Mouse (Mus musculus) limb, embryonic 15.5 days (tissue): ENCODE measurements at regions not wholly inside any gene's neighbourhood (a gene's known extent, or its start where the extent isn't known, plus 50 kb on each side); places are given as distances from the start of the nearest gene placed in this dataset.

Source experiments
- ATAC-seq: fragments of 200-750 bp; cut with Nextera tagmentation; 2 replicates; pipeline ENCODE4 v1.8.0; 2017; ENCODE audit warnings: low read depth, moderate TSS enrichment; ENCODE audit not compliant: insufficient number of reproducible peaks, low FRiP score, low TSS enrichment
- H3K27ac ChIP-seq: fragments of 300-500 bp; sonication (generic); 2 replicates; pipeline ENCODE4 v1.5.1; 2015; ENCODE audit warnings: moderate library complexity, mild to moderate bottlenecking, inconsistent platforms
- H3K27me3 ChIP-seq: fragments of 300-500 bp; sonication (generic); 2 replicates; pipeline ENCODE4 v1.6.1; 2015; ENCODE audit warnings: inconsistent platforms
- H3K36me3 ChIP-seq: fragments of 300-500 bp; sonication (generic); 2 replicates; pipeline ENCODE4 v1.6.1; 2015; ENCODE audit warnings: inconsistent platforms
- H3K4me1 ChIP-seq: fragments of 300-500 bp; sonication (generic); 2 replicates; pipeline ENCODE4 v1.6.1; 2015; ENCODE audit warnings: inconsistent platforms
- H3K4me2 ChIP-seq: fragments of 300-500 bp; sonication (generic); 2 replicates; pipeline ENCODE4 v1.6.1; 2015; ENCODE audit warnings: mild to moderate bottlenecking, inconsistent platforms
- H3K4me3 ChIP-seq: fragments of 300-500 bp; sonication (generic); 2 replicates; pipeline ENCODE4 v1.5.1; 2015; ENCODE audit warnings: mild to moderate bottlenecking, inconsistent platforms
- H3K9ac ChIP-seq: fragments of 300-500 bp; sonication (generic); 2 replicates; pipeline ENCODE4 v1.6.1; 2015; ENCODE audit warnings: inconsistent platforms
- H3K9me3 ChIP-seq: fragments of 300-500 bp; sonication (generic); 2 replicates; pipeline ENCODE4 v1.6.1; 2016; ENCODE audit warnings: inconsistent platforms
- WGBS: fragments of 180-500 bp; shearing (Covaris S2); methylation state at CpG from one replicate; pipeline ENCODE4 v1.1.7; 2015; 5-methylcytosine and 5-hydroxymethylcytosine counted together

DNA sequence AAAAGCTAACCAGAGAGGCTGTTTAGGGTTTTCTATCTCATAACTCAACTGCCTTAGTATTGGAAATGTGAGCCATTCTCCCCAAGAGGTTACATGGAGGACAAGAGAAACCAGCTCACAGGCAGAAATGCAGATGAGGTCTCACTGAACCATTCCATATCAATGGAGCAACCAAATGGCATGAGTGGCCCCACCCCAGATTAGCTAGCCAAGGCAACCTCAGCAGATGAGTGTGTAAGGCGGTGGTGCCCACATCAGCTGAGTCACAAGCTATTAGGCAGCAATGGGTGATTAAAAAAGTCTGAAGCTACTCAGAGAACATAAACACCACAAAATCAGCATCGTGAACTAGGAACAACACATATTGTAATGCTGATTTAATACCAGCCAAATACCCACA, 133.2 kb downstream of the Lpin1 start:
- Histone ChIP-seq H3K27ac (no peak overlapping the region), H3K9me3 (no peaks in the 10 kb centered on the region), H3K4me3 (no peak overlapping the region), H3K36me3 (no peaks in the 10 kb centered on the region), H3K4me2 (no peak overlapping the region), H3K9ac (no peak overlapping the region), H3K27me3 (no peaks in the 10 kb centered on the region), H3K4me1 (0 out of 2 replicates have a peak, but pooled peaks cover 3% of the 10 kb centered on the region)
- 82% methylated on average over 2 of the region's 2 CpGs for WGBS
- no peak for ATAC-seq

DNA sequence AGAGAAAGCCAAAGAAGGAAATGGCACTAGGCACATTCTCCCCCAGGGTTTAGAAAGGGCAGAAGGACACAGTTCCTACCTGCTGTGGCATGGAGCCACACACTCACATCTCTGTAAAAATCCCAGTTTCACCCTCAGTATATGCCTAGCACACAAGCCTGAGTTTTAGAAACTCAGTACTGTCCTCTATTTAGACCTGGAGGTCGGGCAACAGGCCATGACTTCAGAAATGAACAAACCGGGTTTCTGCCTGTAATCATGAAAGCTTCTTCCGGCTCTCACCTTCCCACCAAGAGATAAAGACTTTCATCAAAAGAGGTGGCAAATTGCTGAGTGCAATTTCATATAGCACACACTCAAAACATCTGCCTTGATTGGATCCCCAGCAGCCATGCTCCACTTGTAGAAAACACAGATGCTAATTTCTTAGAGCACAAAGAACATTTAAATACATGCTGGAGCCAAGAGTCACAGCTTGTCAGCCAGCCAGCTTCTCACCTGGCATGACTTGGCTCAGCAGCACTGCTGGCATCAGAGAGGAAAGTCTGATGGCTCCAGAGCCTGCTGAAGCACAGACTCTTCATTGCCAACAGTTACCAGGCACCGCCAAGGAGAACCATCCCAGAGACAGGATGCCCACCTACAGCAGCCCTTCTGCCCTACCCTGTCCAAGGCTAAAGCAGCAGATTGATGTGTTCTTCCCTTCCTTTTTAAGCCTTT, 136.2 kb downstream of the Lpin1 start:
- H3K27me3 ChIP-seq = no peaks in the 10 kb centered on the region
- H3K27ac ChIP-seq = no peak overlapping the region
- no peaks in the 10 kb centered on the region for H3K9me3 ChIP-seq
- H3K4me1 ChIP-seq = 0 out of 2 replicates have a peak, but pooled peaks cover 3% of the 10 kb centered on the region
- no peak overlapping the region for H3K4me3 ChIP-seq
- ATAC-seq = no peak
- WGBS = 80% methylated on average over 4 of the region's 4 CpGs
- no peak overlapping the region for H3K9ac ChIP-seq
- no peaks in the 10 kb centered on the region for H3K36me3 ChIP-seq
- no peak overlapping the region for H3K4me2 ChIP-seq

DNA sequence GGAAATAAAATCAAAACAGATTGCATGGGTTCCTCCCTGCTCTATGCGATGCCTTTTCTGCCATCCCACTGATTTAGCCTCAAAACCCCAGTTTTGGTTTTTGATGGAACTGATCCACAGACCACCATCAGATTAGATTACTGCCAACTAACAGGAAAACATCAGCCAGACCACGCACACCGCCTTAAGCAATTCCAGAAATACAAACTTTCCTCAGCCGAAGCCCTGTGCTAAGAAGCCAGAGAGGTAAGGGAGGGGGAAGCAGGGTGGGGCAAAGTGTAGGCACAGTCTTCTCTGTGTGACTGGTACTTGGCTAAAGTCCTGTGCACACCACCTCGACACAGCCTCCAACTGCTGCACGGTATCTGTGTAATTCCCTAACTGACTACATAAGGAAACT, 153.3 kb downstream of the Lpin1 start:
- H3K4me2 ChIP-seq = no peak overlapping the region
- H3K4me1 ChIP-seq = no peaks in the 10 kb centered on the region
- H3K27me3 ChIP-seq = no peaks in the 10 kb centered on the region
- no peak overlapping the region for H3K27ac ChIP-seq
- ATAC-seq = no peak
- no peak overlapping the region for H3K9ac ChIP-seq
- H3K9me3 ChIP-seq = no peaks in the 10 kb centered on the region
- WGBS = 64% methylated on average over 6 of the region's 6 CpGs
- no peaks in the 10 kb centered on the region for H3K36me3 ChIP-seq
- H3K4me3 ChIP-seq = no peak overlapping the region

DNA sequence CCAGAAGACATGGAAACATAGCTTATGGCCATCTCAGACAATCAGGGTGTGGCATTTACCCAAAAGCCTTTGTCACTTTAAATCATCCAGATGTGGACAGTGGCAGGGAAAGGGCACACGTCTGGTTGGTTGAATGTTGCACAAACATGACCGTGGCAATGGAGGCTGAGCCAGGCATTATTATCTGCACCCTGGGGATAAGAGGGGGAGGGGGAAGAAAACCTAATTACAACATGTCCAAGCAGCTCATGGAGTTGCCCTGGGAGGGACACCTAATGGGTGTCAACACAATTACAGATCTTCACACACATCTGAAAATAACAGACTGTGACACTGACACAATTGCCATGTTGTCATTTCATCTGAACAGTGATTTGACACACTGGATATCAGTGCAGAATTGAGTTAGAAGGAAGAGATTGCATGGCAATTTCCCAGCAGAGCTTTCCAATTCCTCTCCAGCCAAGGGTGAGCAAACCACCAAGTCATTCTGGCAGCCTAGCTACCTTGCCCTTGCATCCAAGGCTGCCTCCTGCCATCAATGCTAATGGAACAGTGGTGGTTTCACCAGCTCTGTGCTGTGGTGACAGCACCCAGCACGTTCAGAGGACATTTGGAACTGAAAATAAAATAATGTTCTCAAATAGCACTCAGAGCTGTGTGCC, 159.9 kb downstream of the Lpin1 start:
- Histone ChIP-seq H3K4me3 (no peak overlapping the region), H3K36me3 (no peaks in the 10 kb centered on the region), H3K27me3 (no peaks in the 10 kb centered on the region), H3K4me1 (no peaks in the 10 kb centered on the region), H3K9me3 (no peaks in the 10 kb centered on the region), H3K27ac (no peak overlapping the region), H3K4me2 (no peak overlapping the region), H3K9ac (no peak overlapping the region)
- ATAC-seq = no peak
- WGBS = 48% methylated on average over 3 of the region's 3 CpGs

DNA sequence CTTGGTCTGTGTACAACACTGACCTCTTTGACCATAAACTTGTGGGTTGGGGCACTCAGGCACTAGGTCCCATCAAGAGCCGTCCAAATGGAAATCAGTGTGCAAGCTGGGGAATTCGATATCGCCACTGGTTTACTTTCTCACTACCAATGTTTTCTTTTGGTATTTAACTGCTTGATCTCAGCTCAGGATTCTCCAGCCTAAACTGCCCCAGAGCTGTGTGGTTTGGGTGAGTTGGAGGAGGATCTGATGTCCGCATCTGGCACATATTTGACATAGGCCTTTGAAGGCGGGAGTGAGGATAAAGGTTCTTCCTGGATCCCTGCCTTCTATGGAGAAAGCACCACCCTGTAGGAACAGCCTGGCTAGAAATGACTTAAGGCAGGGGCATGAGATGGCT, 172.0 kb downstream of the Lpin1 start:
- Histone ChIP-seq H3K9me3 (no peaks in the 10 kb centered on the region), H3K9ac (no peak overlapping the region), H3K27ac (no peak overlapping the region), H3K4me1 (no peaks in the 10 kb centered on the region), H3K4me2 (no peak overlapping the region), H3K27me3 (no peaks in the 10 kb centered on the region), H3K4me3 (no peak overlapping the region), H3K36me3 (no peaks in the 10 kb centered on the region)
- no peak for ATAC-seq
- 70% methylated on average over 5 of the region's 5 CpGs for WGBS

DNA sequence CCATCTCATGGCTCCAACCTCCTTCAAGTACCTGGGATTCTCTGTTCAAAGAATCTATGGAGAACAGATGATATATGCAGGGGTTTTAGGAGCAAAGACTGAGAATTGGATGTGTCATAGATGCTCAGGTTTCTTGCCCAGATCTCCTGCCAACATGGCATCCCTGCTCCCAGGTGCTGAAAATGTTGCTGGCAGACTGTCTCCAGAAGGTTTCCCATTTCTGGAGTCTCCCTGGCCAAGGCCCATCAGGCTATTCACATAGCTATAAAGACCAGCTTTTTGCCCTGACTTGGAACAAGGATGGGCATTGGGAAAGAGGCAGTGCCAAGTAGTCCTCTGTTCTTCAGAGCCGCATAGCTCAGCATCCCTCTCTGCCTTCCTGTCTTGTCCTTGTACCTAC, 173.8 kb downstream of the Lpin1 start:
- Histone ChIP-seq H3K4me3 (no peak overlapping the region), H3K36me3 (no peaks in the 10 kb centered on the region), H3K27me3 (no peaks in the 10 kb centered on the region), H3K9ac (no peak overlapping the region), H3K27ac (no peak overlapping the region), H3K4me1 (no peaks in the 10 kb centered on the region), H3K4me2 (no peak overlapping the region), H3K9me3 (no peaks in the 10 kb centered on the region)
- 100% methylated on average over 1 of the region's 1 CpGs for WGBS
- no peak for ATAC-seq

DNA sequence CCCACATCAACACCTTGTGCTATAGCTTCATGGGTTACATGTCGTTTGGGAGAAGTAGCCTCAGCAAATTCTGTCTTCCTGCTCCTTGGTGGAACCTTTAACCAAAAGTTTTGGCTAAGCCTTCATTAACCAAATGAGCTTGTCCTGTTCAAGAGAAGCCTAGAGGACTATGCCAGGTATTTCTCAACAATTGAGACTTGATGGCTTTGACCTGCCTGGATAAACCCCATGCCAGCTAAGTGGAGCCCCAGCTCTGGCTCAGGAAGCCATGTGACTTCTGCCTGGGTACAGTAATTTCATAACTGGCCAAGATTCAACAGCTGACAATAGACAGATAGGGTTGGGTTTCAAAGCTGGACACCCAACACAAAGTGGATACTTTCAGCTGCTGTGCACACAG, 174.5 kb downstream of the Lpin1 start:
- Histone ChIP-seq H3K4me3 (no peak overlapping the region), H3K27me3 (no peaks in the 10 kb centered on the region), H3K36me3 (no peaks in the 10 kb centered on the region), H3K9me3 (no peaks in the 10 kb centered on the region), H3K9ac (no peak overlapping the region), H3K27ac (no peak overlapping the region), H3K4me2 (no peak overlapping the region), H3K4me1 (no peaks in the 10 kb centered on the region)
- ATAC-seq = no peak
- WGBS = 80% methylated on average over 1 of the region's 1 CpGs

DNA sequence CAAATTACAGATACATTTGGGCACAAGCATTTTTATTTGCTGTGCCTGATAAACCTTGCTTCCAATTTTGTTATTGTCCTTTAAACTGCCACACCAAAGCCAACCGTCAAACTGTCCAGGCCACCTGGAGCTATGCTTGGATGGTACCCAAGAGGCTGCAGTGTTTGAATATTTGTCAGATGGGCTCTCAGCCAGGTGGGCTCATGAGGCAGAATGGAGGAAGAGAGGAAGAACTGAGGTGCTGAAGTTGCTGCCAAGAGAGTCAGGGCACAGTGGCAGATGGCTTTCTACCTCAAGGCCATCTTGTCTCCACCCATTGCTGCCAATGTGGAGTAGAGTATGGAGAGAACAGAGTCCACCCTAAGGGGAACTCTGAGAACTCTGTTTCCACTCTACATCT, 176.0 kb downstream of the Lpin1 start:
- Histone ChIP-seq H3K36me3 (no peaks in the 10 kb centered on the region), H3K9me3 (no peaks in the 10 kb centered on the region), H3K4me3 (no peak overlapping the region), H3K27ac (no peak overlapping the region), H3K9ac (no peak overlapping the region), H3K27me3 (no peaks in the 10 kb centered on the region), H3K4me2 (no peak overlapping the region), H3K4me1 (no peaks in the 10 kb centered on the region)
- ATAC-seq = no peak
- WGBS = 43% methylated on average over 1 of the region's 1 CpGs

DNA sequence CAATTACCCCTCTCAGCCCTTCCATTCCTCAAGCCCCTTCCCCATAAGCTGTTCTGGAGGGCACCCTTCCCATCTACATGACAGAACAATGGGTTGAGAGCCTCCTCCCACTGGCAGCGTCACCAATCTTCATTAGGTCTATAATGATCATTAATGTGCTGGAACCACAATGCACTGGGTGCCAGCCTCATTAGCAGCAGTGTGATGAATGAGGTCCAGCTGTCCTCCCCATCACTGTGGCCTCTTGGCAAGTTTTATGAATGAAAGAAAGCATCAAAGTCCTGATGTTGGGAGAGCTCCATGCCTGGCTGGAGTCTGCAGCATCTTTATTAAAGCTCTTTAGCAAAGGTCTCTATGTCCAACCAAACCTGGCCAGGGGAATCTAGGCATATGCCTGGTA, 176.5 kb downstream of the Lpin1 start:
- Histone ChIP-seq H3K4me2 (no peak overlapping the region), H3K4me1 (no peaks in the 10 kb centered on the region), H3K9ac (no peak overlapping the region), H3K27me3 (no peaks in the 10 kb centered on the region), H3K9me3 (no peaks in the 10 kb centered on the region), H3K27ac (no peak overlapping the region), H3K4me3 (no peak overlapping the region), H3K36me3 (no peaks in the 10 kb centered on the region)
- 52% methylated on average over 1 of the region's 1 CpGs for WGBS
- ATAC-seq = no peak

DNA sequence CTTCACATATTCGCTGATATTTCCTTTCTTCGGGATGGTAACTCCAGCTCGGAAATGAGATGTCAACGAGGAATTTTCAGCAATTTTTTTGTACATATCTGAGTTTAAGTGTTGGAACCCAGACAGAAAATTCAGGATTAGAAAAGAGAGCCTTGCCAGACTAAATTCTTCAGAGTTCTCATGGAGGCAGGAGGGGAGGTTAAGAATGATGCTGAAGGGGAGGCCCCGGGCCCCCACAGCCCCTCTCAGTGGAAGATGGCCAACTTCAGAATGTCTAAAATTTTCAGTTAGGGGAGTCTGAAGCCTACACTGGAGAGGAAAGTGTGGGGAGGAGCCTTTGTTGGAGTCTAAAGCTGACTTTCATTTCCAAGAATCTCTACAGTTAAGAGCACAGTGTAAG, 184.8 kb downstream of the Lpin1 start:
- H3K27ac ChIP-seq = no peak overlapping the region
- H3K4me3 ChIP-seq = no peak overlapping the region
- no peaks in the 10 kb centered on the region for H3K27me3 ChIP-seq
- H3K4me2 ChIP-seq = no peak overlapping the region
- no peaks in the 10 kb centered on the region for H3K9me3 ChIP-seq
- no peaks in the 10 kb centered on the region for H3K36me3 ChIP-seq
- H3K9ac ChIP-seq = no peak overlapping the region
- 63% methylated on average over 5 of the region's 5 CpGs for WGBS
- no peak for ATAC-seq
- H3K4me1 ChIP-seq = no peaks in the 10 kb centered on the region

DNA sequence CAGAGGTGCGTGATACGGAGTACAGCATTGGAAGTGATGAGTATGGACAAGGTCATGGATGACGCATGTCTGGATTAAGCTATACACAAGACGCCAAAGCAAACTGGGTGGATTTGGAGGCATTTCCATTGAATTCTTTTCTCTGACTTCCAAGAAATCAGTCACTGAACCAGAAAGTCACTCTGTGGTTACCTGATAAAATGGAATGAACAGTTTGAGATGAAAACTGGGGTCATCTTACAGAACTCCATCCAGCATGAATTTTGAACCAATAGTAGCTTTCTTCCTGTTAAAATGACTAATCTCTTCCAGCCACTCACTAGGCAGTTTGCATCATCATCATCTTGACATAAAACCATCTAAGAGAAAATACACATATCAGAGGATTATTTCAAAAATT, 186.2 kb downstream of the Lpin1 start:
- no peak overlapping the region for H3K27ac ChIP-seq
- no peaks in the 10 kb centered on the region for H3K36me3 ChIP-seq
- no peaks in the 10 kb centered on the region for H3K4me1 ChIP-seq
- no peak overlapping the region for H3K4me3 ChIP-seq
- no peak for ATAC-seq
- H3K4me2 ChIP-seq = no peak overlapping the region
- no peaks in the 10 kb centered on the region for H3K27me3 ChIP-seq
- 89% methylated on average over 4 of the region's 4 CpGs for WGBS
- H3K9ac ChIP-seq = no peak overlapping the region
- H3K9me3 ChIP-seq = no peaks in the 10 kb centered on the region

DNA sequence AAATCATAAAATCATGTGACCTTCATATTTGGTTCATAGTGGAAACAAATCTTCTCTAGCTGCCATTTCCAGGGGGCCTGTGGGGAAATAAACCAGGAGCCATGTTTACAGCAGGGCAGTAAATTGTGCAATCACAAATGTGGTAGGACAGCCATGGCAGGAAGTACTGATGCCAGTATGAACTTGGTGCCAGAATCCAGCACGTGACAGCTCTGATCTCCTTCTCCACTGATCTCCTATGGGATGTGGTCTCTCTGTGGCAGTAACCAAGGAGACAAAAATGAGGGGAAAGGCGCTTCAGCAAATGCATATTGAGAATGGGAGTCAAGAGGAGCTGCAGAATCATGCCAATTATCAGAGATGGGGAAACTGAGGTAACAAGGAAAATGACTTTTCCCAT, 215.0 kb downstream of the Lpin1 start:
- Histone ChIP-seq H3K27me3 (no peaks in the 10 kb centered on the region), H3K9me3 (no peaks in the 10 kb centered on the region), H3K36me3 (no peaks in the 10 kb centered on the region), H3K27ac (no peak overlapping the region), H3K4me3 (no peak overlapping the region), H3K4me1 (no peaks in the 10 kb centered on the region), H3K9ac (no peak overlapping the region), H3K4me2 (no peak overlapping the region)
- WGBS = 71% methylated on average over 2 of the region's 2 CpGs
- no peak for ATAC-seq

DNA sequence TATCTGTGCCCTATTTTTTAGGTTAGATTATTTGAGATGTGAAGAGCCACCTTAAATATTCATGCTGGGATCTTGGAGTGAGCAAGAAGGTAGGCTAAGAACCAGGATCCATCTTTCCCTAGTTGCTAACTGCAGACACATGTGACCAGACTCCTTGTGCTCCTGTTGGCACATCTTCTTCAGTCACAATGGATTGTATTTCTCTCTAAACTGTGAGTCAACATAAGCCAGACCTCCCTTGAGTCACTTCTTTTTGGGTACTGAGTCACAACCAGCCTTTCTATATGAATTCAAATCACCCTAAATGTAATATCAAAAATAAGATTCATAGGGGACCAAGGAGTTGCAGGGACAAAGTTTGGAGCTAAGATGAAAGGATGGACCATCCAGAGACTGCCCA, 217.9 kb downstream of the Lpin1 start:
- Histone ChIP-seq H3K4me1 (no peaks in the 10 kb centered on the region), H3K9ac (no peak overlapping the region), H3K27me3 (peaks cover 3% of the 10 kb centered on the region; the same call in 1 of the 2 replicates), H3K27ac (no peak overlapping the region), H3K4me2 (no peak overlapping the region), H3K36me3 (no peaks in the 10 kb centered on the region), H3K4me3 (no peak overlapping the region), H3K9me3 (no peaks in the 10 kb centered on the region)
- ATAC-seq = no peak
